Mouse (Mus musculus) neutrophil, adult 5-6 weeks (primary cell): Measurements from ENCODE around the gene Pde12. TPM values are rescaled to one million over a fixed set of nuclear protein-coding genes. Genes with fewer than 3 reads are reported as not detected.
"Not testable (repeated sequence)": the region's sequence is repeated elsewhere in the genome, so short reads cannot be mapped to it uniquely, and the experiment has no call there.

Source experiments
- ATAC-seq: fragments of 151-379, 151-347 bp; 2 replicates; pipeline ENCODE4 v1.8.0; 2017; ENCODE audit warnings: mild to moderate bottlenecking, moderate TSS enrichment; ENCODE audit not compliant: insufficient number of reproducible peaks, poor library complexity, low FRiP score, severe bottlenecking; ENCODE audit errors: extremely low read depth
- total RNA-seq: library from RNA; stranded (forward); fragments of 200-1000 nt; gene quantifications from 2 replicates; pipeline ENCODE4 v1.2.3, GENCODE M21; 2017

The Pde12 gene
- total RNA-seq, result 9.5 and 9.8 TPM in 2 replicates

- ATAC-seq, result peak; percentile 87
Observed at GRCm38 (mm10) chr14:26669292-26670073, at the start of gene Pde12. TSS of gene Pde12 (minus strand) at chr14:26669883.

- not testable (repeated sequence) for ATAC-seq
Observed at GRCm38 (mm10) chr14:26705246-26705645, 35.6 kb upstream of the Pde12 start.

- ATAC-seq, result no peak
Observed at GRCm38 (mm10) chr14:26697912-26698311, 28.2 kb upstream of the Pde12 start.

GRCm38 (mm10) chr14:26692974-26693373 lies 23.3 kb upstream of the Pde12 start, which contains the start of gene Dnah12:
TSS of gene Dnah12 (plus strand) at chr14:26693274.
- ATAC-seq, result no peak

- ATAC-seq, result no peak
Observed at GRCm38 (mm10) chr14:26691363-26691762, 21.7 kb upstream of the Pde12 start.

GRCm38 (mm10) chr14:26690727-26691126 lies 21.0 kb upstream of the Pde12 start:
- no peak for ATAC-seq

- ATAC-seq, result peak; percentile 93
Observed at GRCm38 (mm10) chr14:26675791-26676190, 6.1 kb upstream of the Pde12 start.

GRCm38 (mm10) chr14:26675371-26675770 lies 5.7 kb upstream of the Pde12 start:
- 0 out of 2 replicates have a peak, but pooled peaks have one; percentile 41 for ATAC-seq

GRCm38 (mm10) chr14:26674476-26675169 lies 4.9 kb upstream of the Pde12 start:
- not testable (repeated sequence) for ATAC-seq

GRCm38 (mm10) chr14:26671870-26672615 lies 2.4 kb upstream of the Pde12 start:
- ATAC-seq, result not testable (repeated sequence)

- ATAC-seq, result no peak
Observed at GRCm38 (mm10) chr14:26670964-26671363, 1.3 kb upstream of the Pde12 start.

GRCm38 (mm10) chr14:26668371-26669291 lies 1.1 kb downstream of the Pde12 start:
- peak; percentile 31; the same call in 1 of the 2 replicates for ATAC-seq

GRCm38 (mm10) chr14:26667991-26668370 lies 1.7 kb downstream of the Pde12 start:
- ATAC-seq, result no peak

GRCm38 (mm10) chr14:26663851-26664250 lies 5.8 kb downstream of the Pde12 start:
- no peak for ATAC-seq

GRCm38 (mm10) chr14:26662488-26662887 lies 7.2 kb downstream of the Pde12 start:
- no peak for ATAC-seq

GRCm38 (mm10) chr14:26662016-26662415 lies 7.7 kb downstream of the Pde12 start:
- no peak for ATAC-seq

- no peak for ATAC-seq
Observed at GRCm38 (mm10) chr14:26660233-26660632, 9.4 kb downstream of the Pde12 start.

- ATAC-seq, result no peak
Observed at GRCm38 (mm10) chr14:26658178-26658577, 11.5 kb downstream of the Pde12 start.
